Mouse (Mus musculus): Measurements from ENCODE around the gene Rere. TPM values are rescaled to one million over a fixed set of nuclear protein-coding genes. Genes with fewer than 3 reads are reported as not detected.

The Rere gene
- polyA plus RNA-seq (2012; rRNA removed) = 4.0 and 5.8 TPM in 2 replicates

DNA sequence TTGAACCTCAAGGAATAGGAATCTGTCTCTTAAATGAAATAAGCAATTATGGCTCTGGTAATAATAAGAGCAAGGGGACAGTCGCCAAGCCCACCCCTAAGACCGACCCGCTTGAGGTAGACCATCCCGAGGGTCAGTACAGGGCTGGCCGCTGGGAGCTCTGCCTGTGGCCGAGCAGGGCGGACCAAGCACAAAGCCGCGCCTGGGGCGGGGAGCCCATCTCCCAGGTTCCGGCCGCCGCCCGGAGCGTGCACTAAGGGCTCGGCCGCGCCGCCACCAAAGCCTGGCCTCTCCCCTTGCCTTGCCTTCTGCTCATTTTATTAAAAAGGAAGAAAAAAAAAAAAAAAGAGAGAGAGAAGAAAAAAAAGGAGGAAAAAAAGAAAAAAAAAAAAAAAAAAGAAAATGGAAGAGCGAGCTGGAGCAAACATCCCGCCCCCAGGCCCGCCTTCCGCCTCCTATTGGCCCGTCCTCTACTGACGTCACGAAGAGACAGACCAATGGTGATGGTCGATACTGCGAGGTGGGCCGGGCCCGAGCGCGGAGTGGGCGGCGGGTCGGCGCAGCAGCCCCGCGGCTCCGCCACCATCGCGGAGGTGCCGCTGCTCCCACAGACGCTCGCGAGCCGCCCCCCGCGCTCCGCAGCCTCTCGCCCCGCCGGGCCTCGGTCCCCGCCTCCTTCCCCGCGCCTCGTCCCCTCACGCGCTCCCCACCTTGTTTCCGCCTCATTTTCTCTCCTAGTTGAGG, at the start of gene Rere:
Gene Rere, plus strand, starts transcription at position 629 of the 744 bp plus-strand sequence.

DNA sequence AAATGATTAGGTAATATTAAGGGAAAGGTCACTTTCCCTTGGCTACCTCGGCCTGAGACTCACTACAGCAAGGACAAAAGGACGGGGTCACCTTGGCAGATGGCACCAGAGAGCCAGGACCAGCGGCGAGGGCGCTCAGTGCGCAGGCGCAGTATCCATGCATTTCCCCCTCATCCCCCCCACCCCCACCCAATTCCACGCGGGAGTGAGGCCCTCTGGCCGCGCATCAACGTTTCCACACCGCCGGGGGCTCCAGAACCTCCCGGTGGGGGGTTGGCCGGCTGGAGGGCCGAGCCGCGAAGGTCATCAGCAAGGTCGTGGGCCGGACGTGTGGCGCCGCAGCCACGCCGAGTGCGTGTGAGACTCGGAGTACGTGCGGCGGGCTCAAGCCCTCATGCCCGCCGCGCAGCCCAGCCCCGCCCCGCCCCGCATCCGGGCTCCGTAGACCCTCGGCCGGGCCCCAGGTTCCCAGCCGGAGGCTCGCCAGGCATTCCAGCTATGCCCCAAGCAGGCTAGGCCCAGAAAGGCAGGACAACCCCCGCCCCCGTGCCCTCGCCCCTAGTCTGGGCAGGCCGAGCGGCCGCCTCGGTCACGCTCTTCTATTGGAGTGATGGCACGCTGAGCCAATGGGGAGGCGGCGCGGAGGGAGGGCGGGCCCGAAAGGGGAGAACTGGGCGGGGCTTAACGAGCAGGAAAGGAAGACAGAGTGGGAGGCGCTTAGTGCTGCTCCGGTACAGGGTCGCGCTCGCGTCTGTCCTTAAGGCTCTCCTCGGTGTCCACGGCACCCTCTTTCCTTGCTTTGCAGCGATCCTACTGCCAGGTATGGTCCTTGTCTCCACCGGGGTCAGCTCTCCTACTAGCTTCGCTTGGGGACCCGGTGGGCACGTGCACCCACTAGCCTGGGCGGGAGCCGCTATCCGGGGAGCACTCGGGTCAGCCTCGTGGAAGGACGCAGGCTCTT, 44.6 kb upstream of the Rere start, which contains the start of gene Eno1:
Gene Eno1, plus strand, starts transcription at position 201 of the 961 bp plus-strand sequence.

DNA sequence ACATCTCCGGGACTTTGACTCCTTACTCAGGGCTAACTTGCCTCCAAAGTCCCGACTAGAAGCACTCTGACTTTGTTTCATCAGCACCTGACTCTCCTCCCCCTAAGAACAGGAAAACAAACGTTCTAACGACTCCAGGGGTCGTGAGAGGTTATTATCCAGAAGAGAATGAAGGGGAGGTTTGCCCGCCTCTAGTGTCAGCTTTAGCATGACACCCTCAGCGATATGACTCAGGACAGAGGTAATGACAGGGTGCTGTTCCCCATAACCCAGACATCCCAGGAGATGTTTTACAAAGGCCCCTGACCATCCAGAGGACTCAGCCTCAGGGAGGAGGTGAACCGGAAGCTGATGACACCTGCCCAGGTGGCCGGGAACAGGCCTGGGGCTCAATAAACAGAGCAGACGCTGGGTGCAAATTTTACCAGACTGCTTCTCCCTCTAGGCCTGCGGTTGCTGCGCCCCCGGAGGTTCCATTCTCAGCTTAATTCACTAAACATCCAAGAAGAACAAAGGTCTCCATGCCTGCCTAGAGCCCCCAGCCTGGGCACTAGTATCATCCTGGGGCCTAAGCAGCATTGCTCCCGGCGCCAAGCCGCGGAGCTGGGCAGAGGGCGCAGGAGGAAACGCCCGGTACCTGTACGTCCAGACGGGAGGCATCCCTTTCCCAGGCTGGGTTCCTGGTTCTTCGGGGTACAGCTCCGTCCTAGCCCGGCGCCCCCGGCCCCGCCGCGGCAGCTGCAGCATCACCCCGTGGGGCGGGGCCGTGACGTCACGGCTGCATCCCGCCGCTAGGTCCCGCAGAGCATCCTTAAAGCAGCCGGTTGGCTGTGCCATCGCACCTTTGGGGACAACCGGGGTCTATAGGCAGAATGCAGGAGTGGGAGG, 370.2 kb downstream of the Rere start, which contains the start of gene Slc45a1:
Gene Slc45a1, minus strand, starts transcription at position 785 of the 888 bp plus-strand sequence.

Other genes starting within 250 kb of the Rere start
- 0.26 and 0.33 TPM in 2 replicates for gene Gpr157, start 194.3 kb upstream of the Rere start, polyA plus RNA-seq (2012; rRNA removed)
- gene Slc2a5, start 162.4 kb upstream of the Rere start, polyA plus RNA-seq (2012; rRNA removed) = 0.10 and 0.25 TPM in 2 replicates
- gene Slc2a7, start 132.7 kb upstream of the Rere start, polyA plus RNA-seq (2012; rRNA removed) = 0.06 TPM in 2 replicates
- 0.02 TPM in 1 of 2 replicates, not detected in the other for gene Car6, start 80.3 kb upstream of the Rere start, polyA plus RNA-seq (2012; rRNA removed)
- gene Eno1, start 44.9 kb upstream of the Rere start, polyA plus RNA-seq (2012; rRNA removed) = 191 and 235 TPM in 2 replicates

All from liver, embryonic 14 days (tissue).